ENCODE assay signal across 8 mouse cellular contexts in genomic region chr6:120037004-120037635, GRCm38 (mm10). TPM values are rescaled to one million over a fixed set of nuclear protein-coding genes. Genes with fewer than 3 reads are reported as not detected.
DNase-seq lines count a peak whose midpoint lies in the region.

No protein-coding gene starts in this region.

- H3K9me3 ChIP-seq in hindbrain, embryonic 10.5 days: no peaks in the 10 kb centered on the region

- H3K27ac ChIP-seq in hindbrain, embryonic 10.5 days: peak overlapping the region; percentile 97

- H3K36me3 ChIP-seq in hindbrain, embryonic 10.5 days: peaks cover 19% of the 10 kb centered on the region

- peak overlapping the region; percentile 98 for H3K4me3 ChIP-seq in hindbrain, embryonic 10.5 days

- H3K4me1 ChIP-seq in hindbrain, embryonic 10.5 days (replicated peaks): peaks cover 26% of the 10 kb centered on the region

- H3K27me3 ChIP-seq in hindbrain, embryonic 10.5 days (ENCODE audit: insufficient read depth, poor library complexity, severe bottlenecking): no peaks in the 10 kb centered on the region

- peak; percentile 62 for DNase-seq in Muller cell, postnatal 12 days (ENCODE audit: inconsistent ontology term)
- DNase-seq in cerebellum, adult 9-11 months: peak; percentile 69
- DNase-seq in frontal cortex, adult 2 months (ENCODE audit: extremely low spot score in 1 of 2, low spot score in 1 of 2): peak; percentile 7 to 53
- peak; percentile 74 for DNase-seq in hindbrain, embryonic 10.5 days (ENCODE audit: low spot score)
- DNase-seq in layer of hippocampus, postnatal 14 days (ENCODE audit: low spot score in 2 of 2): peak; percentile 45 to 65
- peak; percentile 90 for DNase-seq in lung, postnatal 10 days
- peak; percentile 29 for DNase-seq in ovary, postnatal 10 days (ENCODE audit: low spot score)
- peak; percentile 58 to 64 for DNase-seq in thymus, postnatal 10 days (ENCODE audit: low spot score in 2 of 2)

- under 1% methylated on average over 51 of the region's 51 CpGs for WGBS in hindbrain, embryonic 10.5 days

RNA-seq across cellular contexts. Expression of gene Wnk1, which starts 1.4 kb away (rescaled TPM):
- polyA plus RNA-seq in frontal cortex, adult 2 months (2012; rRNA removed): 171 and 181 TPM in 2 replicates
- 41.1 and 46.2 TPM in 2 replicates for polyA plus RNA-seq in hindbrain, embryonic 10.5 days (2016; fragmentation: Nextera tagmentation; extraction: Ambion mirVana)
- 100 to 1,000 TPM; 158 to 165 TPM for total RNA-seq in layer of hippocampus, postnatal 14 days (2021)

RNA-seq across cellular contexts. Expression of gene Ninj2, which starts 56.0 kb away (rescaled TPM):
- polyA plus RNA-seq in frontal cortex, adult 2 months (2012; rRNA removed): 3.8 and 4.5 TPM in 2 replicates
- not detected in 2 replicates for polyA plus RNA-seq in hindbrain, embryonic 10.5 days (2016; fragmentation: Nextera tagmentation; extraction: Ambion mirVana)
- total RNA-seq in layer of hippocampus, postnatal 14 days (2021): under 1 TPM; 0.69 to 0.81 TPM

Comparison
In these comparisons a context has a peak if more than half of its experiments do, and no peak if none do; other contexts are left out.
1. Peak in every context shown above with its lines: DNase-seq, H3K4me3 ChIP-seq and H3K27ac ChIP-seq.
2. DNase-seq: peak in every context shown above with its lines; median percentile 90 in lung, postnatal 10 days; 74 in hindbrain, embryonic 10.5 days; 69 in cerebellum, adult 9-11 months; 62 in Muller cell, postnatal 12 days; 61 in thymus, postnatal 10 days; 55 in layer of hippocampus, postnatal 14 days; 30 in frontal cortex, adult 2 months; 29 in ovary, postnatal 10 days.